Mouse (Mus musculus): ENCODE measurements at regions not wholly inside any gene's neighbourhood (a gene's known extent, or its start where the extent isn't known, plus 50 kb on each side); places are given as distances from the start of the nearest gene placed in this dataset.

DNA sequence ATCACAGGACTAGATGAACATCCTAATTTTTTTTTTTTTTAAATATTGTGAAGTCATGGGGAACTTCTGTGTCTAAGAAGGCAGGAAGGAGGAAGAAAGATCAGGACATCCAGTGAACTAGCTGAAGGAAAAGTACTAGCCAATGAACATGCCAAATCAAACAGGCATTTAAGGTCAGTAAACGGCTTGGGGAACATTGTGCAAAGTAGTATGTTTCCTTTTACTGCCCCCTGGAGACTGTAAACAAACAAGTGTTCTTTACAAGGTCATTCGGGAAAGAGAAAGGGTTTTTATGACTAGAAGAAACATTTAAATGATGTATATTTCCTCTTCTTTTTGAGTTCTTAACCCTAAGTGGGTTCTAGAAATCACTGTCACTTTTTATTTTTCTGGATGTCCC is 400.6 kb upstream of the Nova1 start:
- TF ChIP-seq SMC3 (IDR thresholded peaks at IDR 0.05; ENCODE audit: low read depth, low read length) (peak; percentile 30), ZKSCAN1 (IDR thresholded peaks at IDR 0.05; ENCODE audit: low read depth, low read length) (no peak), CTCF (IDR thresholded peaks at IDR 0.05 in 2 of 3, conservative IDR thresholded peaks at IDR 0.05 in 1 of 3; ENCODE audit: control insufficient read depth in 1 of 3, insufficient read depth in 1 of 3, low read depth in 2 of 3, low read length in 3 of 3, poor library complexity in 1 of 3, severe bottlenecking in 1 of 3) (peak in 1 of 3 experiments; percentile 15; a peak in 1 of 6 replicates), TBP (IDR thresholded peaks at IDR 0.05; ENCODE audit: low read depth, low read length) (no peak), POLR2A (IDR thresholded peaks at IDR 0.05; ENCODE audit: control insufficient read depth in 1 of 2, insufficient read depth in 1 of 2, low read depth in 1 of 2, low read length in 2 of 2, poor library complexity in 1 of 2) (no peak), ETS1 (IDR thresholded peaks at IDR 0.05; ENCODE audit: low read depth, low read length) (no peak), RAD21 (IDR thresholded peaks at IDR 0.05; ENCODE audit: low read depth, low read length) (peak; percentile 36), TCF12 (IDR thresholded peaks at IDR 0.05; ENCODE audit: low read depth, low read length) (no peak), E2F4 (IDR thresholded peaks at IDR 0.05; ENCODE audit: borderline replicate concordance, low read depth, low read length) (no peak), RCOR1 (IDR thresholded peaks at IDR 0.05; ENCODE audit: low read depth, low read length) (no peak), HCFC1 (IDR thresholded peaks at IDR 0.05; ENCODE audit: low read depth, low read length) (no peak), UBTF (IDR thresholded peaks at IDR 0.05; ENCODE audit: borderline replicate concordance, insufficient read depth, low read depth, low read length) (no peak), ZNF384 (IDR thresholded peaks at IDR 0.05; ENCODE audit: low read depth, low read length) (no peak), GABPA (IDR thresholded peaks at IDR 0.05; ENCODE audit: low read depth, low read length) (no peak)

Data from MEL (cell line).